Mouse (Mus musculus): ENCODE data around the gene Ptgds.

Gene Ptgds

DNA sequence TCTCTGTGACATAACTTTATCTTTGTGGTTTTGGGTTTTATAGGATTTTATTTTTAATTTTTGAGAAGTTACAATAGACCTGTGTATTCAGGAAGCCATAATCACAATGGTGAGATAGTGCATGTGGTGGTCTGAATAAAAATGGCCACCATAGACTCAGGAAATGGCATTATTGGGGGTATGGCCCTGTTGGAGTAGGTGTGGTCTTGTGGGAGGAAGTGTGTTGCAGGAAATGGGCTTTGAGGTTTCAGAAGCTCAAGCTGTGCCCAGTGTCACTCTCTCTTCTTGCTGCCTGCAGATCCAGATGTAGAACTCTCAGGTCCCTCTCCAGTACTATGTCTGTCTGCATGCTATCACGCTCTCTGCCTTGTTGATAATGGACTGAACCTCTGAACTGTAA, 10.7 kb upstream of the Ptgds start:
- DNase-seq (ENCODE audit: low read depth), result no peak

DNA sequence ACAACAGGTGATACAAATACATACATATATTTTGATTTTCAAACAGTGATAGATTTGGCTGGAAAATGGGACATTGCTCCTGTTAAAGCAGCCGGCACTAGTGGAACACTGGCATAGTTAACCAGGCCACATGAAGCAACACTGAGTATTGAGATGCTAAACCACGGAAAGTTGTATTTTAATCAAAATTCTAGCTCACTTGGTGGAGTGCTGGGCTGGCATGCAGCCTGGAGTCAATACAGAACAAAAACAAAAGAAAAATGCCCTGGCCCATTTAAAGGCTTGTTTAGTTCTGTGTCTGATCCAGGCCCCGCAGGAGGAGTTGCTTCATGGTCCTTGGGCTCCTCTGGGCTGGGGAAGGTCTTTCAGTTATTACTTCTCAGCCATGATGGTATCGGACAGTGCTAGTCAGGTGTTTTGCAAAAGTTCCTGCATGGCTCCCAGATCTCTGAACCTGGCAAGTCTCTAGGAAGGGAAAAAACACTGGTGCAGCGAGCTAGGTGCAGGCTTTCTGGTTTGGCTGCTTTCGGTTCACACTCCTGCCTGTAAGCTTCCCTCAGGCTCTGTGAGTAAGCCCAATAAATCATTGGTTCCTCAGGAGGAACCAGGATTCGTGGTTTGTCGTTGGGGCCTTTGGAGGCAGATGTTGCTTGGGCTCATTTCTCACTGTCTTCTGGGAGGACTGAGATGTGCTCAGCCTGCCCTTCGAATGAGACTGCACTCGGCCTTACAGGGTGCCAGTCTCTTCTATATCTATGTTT, 9.9 kb upstream of the Ptgds start:
- DNase-seq (ENCODE audit: low read depth), result no peak

- DNase-seq (ENCODE audit: low read depth), result no peak
These were observed 8.3 kb upstream of the Ptgds start for GRCm38 (mm10) chr2:25477967-25478675.

DNA sequence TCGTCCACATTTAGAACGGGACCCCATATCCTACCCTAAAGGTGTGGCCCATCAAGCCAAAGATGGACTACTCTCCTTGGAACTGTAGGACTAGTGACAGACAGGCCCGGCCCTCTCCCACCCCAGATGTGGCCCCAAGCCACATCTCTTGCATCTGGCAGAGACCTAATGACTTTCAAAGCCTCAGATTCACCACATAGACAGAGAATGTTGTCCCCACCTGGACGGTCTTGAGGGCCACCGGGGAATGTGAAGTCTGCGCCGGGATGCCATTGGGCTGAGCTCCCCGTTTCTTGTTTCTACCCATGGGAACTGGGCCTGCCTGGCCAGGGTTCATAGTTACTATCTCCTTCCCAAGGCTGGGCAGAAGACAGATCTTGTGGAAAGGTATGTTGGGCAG, 7.7 kb upstream of the Ptgds start:
- no peak for DNase-seq (ENCODE audit: low read depth)

DNA sequence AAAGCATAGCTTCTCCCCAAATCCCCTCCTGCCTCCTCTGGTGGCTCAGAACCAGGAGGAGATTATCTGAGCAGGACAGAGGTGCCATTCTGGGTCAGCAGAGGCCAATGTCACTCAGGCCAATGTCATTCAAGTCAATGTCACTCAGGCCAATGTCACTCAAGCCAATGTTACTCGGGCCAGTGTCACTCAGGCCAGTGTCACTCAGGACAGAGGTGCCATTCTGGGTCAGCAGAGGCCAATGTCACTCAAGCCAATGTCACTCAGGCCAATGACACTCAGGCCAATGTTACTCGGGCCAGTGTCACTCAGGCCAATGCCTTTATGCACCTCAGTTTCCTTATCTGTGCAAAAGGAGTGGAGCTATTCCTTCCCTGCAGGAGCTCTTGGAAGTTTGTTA, 2.7 kb upstream of the Ptgds start:
- no peak for DNase-seq (ENCODE audit: low read depth)

DNA sequence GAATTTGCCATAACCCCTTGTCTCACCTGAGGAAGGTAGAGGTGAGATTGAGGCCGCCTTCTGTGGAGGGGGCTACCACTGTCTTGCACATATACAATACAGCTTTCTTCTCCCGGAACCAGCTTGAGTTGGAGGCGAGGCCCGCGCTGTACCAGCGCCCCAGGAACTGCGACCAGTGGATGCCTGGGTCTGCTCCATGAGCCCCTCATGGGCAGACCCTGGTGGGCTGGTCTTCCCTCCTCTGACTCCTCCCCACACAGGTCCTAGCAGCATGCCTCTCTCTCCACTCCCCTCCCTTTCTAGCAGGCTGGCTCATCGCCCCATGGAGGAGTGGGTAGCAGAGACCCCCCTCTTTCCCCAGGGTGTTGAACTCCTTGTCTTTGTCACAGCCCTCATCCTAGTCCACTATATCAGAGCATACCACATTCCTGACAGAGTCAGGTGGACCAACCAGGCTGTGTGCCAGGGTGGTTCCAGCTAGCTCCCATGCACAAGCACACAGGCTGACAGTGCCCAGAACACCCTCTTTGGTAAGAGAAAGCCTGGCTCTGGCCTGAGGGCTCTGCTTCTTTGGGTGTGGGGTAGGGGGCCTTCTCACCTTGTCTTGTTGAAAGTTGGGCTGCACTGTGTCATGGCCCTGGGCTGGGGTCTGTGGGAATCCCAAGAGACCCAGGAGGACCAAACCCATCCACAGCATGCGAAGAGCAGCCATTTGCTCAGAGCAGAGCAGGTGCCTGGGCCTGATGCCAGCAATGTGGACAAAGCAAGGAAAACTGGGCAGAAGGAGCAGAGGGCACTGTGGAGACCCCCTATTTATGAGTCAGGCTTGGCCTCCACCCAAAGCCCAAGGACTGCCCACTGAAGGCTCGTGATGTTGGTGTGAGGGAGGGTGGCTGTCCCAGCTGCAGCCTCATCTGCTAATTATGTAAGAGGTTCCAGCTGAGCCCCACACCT, 607 bp downstream of the Ptgds start:
- DNase-seq (ENCODE audit: low read depth), result no peak

DNA sequence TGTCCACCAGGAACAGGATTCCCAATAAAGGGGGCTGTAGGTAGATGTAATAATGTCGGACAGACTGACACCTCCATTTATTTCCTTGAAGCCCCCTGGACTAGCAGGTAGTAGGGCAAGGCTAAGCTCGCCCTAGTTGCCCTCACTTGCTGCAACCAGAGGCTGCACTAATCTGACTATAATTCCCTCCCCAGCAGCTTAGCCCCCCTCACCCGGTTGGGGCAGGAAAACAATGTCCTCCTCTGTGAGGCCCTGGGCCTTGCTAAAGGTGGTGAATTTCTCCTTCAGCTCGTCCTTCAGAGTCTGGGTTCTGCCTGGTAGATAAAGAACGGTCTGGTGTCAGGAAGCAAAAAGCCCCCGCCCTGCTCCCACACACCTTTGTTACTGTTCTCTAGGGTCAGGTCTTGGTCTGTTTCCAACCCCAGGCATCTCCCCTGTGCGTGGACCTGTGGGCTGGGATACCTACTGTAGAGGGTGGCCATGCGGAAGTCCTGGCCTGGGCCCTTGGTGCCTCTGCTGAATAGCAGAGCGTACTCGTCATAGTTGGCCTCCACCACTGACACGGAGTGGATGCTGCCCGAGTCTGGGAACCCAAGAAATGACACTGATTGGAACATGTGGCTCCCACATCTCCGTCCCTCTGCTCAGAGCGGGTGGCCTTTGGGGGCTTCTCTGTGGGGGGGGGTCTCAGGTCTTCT, 2.1 kb downstream of the Ptgds start:
- DNase-seq (ENCODE audit: low read depth), result no peak

- no peak for DNase-seq (ENCODE audit: low read depth)
These were observed 3.8 kb downstream of the Ptgds start for GRCm38 (mm10) chr2:25465816-25466635.

GRCm38 (mm10) chr2:25465256-25465655, 4.6 kb downstream of the Ptgds start:
- no peak for DNase-seq (ENCODE audit: low read depth)

GRCm38 (mm10) chr2:25463630-25464029, 6.2 kb downstream of the Ptgds start:
- DNase-seq (ENCODE audit: low read depth), result no peak

GRCm38 (mm10) chr2:25461407-25461806, 8.4 kb downstream of the Ptgds start:
- no peak for DNase-seq (ENCODE audit: low read depth)

DNA sequence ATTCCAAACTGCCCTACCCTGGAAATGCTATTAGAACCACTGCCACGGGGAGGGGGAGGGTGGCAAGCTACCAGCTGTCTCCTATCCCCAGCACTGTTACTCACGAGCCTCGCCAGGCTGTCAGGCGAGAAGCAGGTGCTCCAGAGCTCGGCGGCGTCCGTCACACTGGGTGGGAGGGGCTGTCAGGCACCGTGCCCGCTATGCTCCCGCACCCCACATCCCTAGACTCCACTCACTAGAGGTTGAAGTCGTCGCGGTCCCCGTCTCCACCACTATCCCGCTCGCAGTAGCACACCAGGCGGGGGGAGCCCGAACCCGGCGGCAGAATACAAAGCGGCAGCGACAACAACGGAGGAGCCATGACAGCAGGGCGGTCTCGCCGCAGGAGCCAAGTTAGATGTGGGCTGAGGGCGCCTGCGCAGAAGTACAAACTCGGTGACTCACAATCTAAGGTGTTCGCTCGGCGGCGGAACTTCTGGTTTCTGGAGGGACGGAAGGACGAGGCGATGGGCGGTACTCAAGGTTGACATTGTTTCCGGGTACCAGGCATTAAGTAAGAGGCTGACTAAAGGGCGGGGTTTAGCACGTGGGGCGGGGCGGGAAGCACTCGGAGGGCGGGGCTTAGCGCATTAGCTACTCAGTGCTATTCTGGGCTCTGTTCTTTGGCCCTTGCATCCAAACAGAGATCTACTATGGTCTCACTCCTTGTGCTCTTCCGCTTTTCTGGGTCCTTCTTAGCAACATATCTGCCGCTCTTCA, 9.1 kb downstream of the Ptgds start, which contains the start of gene Paxx:
Gene Paxx (minus strand): TSS at position 544 of the 759 bp plus-strand sequence.
- peak; percentile 98 for DNase-seq (ENCODE audit: low read depth)

- no peak for DNase-seq (ENCODE audit: low read depth)
These were observed 9.7 kb downstream of the Ptgds start for GRCm38 (mm10) chr2:25460135-25460534.

DNA sequence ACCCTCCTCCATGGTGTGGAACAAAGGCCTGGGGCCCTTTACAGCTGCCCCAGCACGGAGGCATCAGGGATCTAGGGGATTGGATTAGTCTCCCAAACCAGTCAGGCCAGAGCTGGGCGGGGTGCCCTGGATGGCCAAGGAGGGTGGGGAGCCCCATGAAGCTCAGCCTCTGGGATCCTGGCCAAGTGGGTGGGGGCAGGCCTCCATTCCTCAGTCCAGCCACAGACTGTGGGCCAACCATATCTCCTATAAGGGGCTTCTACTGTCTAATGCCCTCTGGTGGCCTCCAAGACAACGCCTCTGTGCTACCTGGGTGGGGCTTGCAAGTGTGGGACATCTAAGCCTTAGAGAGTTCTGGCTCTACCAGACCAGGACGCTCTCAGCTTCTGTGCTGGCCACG, 10.9 kb downstream of the Ptgds start:
- DNase-seq (ENCODE audit: low read depth), result no peak

- DNase-seq (ENCODE audit: low read depth), result no peak
These were observed 12.6 kb downstream of the Ptgds start for GRCm38 (mm10) chr2:25457022-25457896.

- no peak for DNase-seq (ENCODE audit: low read depth)
These were observed 13.5 kb downstream of the Ptgds start, which contains the start of gene Clic3 for GRCm38 (mm10) chr2:25456205-25456953. Gene Clic3, plus strand, starts transcription at chr2:25456838.

- DNase-seq (ENCODE audit: low read depth), result no peak
These were observed 16.9 kb downstream of the Ptgds start for GRCm38 (mm10) chr2:25452951-25453350.

Data from c-Kit-positive CD71-negative TER-119-negative erythroid progenitor cells, embryonic 14.5 days (primary cell).